Mouse (Mus musculus) megakaryocyte-erythroid progenitor cell, adult 5-6 weeks (primary cell): ENCODE measurements around the gene Atox1. TPM values are rescaled to one million over a fixed set of nuclear protein-coding genes. Genes with fewer than 3 reads are reported as not detected.
A peak's percentile ranks its signal among the peaks of the same experiment; 100 is the strongest.

Source experiments
- ATAC-seq: replicated peaks from 2 replicates; pipeline ENCODE4 v1.8.0; 2016; ENCODE audit warnings: mild to moderate bottlenecking, inconsistent platforms; ENCODE audit not compliant: severe bottlenecking, poor library complexity, low FRiP score, low TSS enrichment
- total RNA-seq, 2 experiments: library from RNA; stranded (forward) in 1 of 2; stranded (reverse) in 1 of 2; fragments of 200-1000, 215-1000 nt in 1 of 2; fragments of >200 nt in 1 of 2; fragmentation: Nextera tagmentation in 1 of 2; gene quantifications; 2 replicates each; pipeline ENCODE4 v1.2.3; 2014 to 2017

Atox1 gene
- total RNA-seq, 2 experiments from 2014 or later: 68.1 to 212 TPM

DNA sequence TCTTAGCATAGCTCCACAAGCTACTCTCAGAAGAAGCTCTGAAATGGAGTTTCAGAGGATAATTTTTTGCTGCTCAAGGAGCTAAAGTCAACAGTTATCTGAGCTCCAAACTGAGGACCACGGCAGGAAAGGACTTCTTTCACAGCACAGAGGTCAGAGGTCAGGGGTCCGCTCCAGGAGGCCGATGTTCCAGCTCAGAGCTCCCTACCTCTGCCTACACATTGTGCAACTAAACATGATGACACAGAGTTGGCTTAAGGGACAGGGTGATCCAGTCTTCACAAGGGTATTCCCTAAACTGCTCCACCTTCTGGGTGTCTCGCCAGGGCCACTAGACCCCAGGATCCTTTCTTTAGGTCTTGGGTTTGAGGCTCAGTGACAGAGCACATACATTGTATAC, 2.5 kb downstream of the Atox1 start:
- ATAC-seq: no peak

DNA sequence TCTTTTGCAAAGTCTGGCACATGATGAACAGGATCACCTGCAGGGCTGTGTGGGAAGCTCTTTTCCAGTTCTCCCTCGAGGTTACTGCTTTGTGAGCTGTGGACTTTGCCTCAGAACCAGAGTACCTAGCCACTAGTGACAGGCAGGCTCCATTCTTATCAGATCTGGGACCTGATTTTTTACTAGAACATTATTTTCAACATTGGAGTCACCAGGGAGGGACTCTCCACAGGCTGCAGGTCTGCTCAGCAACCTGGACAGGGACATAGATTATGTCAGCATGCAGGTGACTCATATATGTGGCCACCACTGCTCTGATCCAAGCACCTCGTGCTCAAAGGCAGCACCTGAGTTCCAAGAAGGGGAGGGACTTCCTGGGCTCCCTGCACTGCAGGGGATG, 5.9 kb downstream of the Atox1 start:
- ATAC-seq: no peak

DNA sequence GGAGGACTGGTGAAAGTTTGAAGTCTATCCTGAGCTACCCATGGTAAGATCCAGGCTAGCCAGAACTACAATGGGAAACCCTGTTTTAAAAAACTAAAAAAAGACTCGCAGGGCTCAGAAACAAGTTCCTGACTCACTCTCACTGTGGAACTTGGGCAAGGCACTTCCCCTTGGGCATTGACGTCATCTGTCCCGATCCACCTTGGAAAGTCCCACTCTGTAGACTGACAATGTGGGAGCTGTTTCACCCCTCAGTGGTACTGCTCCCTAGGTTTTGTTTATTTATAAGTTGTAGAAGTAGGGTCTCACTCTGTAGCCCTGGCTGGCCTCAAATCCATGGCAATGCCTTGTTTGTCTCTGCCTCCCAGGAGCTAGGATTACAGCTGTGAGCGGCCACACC, 7.4 kb downstream of the Atox1 start:
- no peak for ATAC-seq

DNA sequence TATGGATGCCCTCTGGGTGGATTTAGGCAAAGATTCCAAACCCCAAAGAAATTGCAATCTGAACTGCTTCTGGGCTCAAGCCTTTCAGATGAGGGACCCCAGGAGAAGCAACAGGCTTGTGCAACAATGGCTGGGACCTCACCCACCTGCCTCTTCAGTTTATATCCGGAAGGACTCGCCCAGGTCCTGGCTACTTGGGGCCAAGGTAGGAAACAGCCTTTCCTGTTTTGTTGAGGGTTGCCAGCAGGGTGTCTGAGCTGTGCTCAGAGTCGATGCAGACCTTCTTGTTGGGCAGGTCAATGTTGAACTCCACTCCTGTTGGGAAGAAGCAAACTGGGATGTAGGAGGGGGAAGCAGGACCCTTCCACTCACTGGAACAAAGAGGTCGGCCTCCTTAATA, 10.7 kb downstream of the Atox1 start:
- no peak for ATAC-seq

DNA sequence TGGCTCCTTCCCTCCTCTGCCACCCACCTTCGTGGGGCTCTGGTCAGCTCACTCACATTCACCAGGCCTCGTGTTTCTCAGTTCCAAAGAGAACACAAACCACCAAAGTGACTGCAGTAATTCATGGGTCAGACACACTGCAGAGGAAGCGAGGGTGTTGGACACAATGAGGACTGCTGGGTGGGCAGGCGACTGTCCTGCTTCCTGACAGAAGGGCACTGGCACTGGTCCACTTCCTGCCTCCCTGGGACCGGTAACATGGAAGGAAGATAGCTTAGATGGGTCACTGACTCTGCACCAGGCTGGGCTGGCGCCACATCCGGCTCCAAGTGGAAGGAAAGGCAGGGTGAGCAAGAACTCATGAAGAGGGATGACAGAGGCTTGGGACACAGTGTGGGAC, 11.5 kb downstream of the Atox1 start:
- no peak for ATAC-seq

DNA sequence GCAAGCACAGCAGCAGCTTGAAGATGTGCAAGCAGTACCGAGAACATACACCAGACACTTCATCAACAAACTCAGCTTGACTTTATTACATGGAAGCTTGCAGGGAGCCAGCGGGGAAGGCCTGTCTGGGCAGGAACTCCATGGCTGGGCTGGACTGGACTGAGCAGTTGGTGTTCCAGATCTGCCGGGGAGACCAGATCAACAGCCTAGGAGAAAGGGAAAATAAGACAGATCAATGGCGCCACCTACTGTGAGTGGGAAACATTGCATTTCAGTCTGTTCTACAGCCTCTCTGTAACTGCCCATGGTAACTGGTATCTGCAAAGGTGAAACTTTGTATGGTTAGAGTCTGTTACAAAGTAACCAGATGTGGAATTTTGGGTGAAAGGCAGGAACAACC, 14.5 kb downstream of the Atox1 start:
- peak; percentile 82 for ATAC-seq

DNA sequence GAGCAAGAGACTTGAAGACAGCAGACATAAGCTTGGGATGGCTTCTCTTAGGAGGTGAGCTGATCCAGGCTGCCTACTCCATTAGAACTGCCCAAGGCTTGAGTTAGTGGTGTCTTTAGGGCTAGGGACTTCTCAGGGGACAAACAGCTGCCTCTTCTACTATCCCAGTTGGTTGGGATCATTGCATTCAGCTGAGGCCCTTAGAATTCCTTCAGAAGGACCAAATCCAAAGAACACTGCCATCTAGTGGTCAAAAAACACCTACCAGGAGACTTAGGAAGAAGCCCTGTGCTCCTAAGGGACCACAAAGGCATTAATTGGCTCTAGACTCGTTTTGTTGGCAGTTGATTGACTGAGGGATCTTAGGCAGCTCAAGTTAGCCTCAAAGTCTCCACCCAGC, 16.3 kb downstream of the Atox1 start:
- 0 out of 2 replicates have a peak, but pooled peaks have one; percentile 52 for ATAC-seq

DNA sequence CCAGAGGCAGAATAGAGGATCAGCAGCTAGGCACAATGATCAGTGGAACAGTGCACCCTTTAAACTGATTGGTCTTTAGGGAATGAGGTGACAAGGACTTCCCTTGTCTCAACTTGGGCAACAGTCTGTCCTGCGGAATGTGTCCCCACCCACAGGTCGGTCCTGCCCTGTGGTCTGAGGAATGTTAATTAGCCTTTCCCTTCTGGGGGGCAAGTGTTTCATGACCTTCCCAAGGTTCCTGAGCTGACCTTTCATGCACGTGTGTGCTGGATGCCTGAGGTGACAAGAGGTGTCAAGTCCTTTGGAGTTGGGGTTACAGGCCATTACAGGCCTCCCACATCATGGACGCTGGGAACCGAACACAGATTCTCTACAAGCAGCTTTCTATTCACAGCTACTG, 21.3 kb downstream of the Atox1 start:
- ATAC-seq: no peak

DNA sequence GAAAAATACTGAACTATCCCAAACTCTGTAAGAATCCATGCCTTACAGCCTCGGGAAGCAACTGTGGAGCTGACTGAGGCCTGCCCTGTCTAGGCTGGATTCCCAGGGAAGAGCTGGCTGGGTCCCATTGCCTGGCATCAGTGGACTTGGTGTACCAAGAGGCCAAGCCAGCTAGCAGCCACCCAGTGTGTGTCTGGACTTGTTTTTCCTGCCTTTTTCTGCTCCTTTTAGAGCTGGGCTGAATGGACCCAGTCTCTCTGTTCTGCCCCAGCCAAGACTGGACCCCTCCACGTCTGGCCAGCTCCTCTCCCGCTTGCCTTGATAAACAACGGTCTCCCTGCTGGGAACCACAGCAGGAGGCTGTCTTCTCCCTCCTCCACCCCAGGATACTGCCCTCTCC, 23.0 kb downstream of the Atox1 start:
- ATAC-seq: no peak

DNA sequence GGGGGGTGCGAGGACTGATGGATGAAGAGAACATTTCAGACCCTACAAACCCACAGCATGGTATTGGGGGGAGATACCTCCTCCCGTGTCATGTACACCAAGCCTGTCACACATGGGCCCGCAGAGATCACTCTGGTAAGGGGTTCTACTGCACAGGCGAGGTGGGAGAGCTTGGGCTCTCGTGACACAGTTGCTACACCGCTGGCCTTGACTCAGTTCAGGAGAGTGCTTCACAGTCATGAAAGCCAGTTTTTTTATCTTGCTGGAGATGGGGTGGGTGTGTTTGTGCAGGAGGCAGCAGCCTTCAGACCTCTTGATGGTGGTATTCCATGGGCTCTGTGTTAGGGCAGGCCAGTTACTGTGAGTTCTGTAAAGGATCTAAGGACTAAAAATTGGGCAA, 24.9 kb downstream of the Atox1 start:
- ATAC-seq: no peak

DNA sequence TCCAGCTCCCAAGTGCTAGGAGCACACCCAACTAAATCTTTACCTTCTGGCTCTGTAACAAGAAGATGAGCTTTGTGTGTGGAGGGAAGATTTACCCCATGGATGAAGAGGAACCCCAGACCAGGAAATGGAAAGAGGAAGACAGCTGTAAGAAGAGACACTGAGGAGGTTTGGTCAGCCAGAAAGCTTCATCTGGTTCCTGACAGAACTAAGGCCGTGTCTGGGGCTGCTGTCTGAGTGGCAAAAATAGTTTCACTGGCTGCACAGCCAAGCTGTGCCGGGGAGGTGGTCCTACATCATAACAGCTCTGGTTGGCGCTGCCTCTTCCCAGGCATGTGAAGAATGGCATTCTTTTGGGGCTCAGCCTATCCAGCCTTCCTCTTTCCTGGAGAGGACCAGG, 28.1 kb downstream of the Atox1 start:
- ATAC-seq: no peak

DNA sequence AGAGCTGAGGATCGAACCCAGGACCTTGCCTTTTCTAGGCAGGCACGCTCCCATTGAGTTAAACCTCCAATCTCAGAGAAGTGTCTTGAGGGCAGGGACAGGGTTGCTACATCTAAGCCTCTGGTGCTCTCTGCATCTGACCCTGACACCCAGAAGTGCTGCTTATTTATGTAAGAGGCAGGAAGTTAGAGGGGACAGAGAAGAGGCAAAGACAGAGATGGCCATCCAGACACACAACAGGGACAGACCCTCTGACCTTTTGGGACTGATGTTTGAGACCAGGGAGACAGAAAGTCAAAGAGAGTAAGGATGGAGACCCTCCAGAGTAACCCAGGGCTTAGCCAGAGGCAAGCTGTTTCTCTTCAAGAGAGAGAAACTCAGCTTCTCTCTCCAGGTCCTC, 31.1 kb downstream of the Atox1 start:
- ATAC-seq: no peak

DNA sequence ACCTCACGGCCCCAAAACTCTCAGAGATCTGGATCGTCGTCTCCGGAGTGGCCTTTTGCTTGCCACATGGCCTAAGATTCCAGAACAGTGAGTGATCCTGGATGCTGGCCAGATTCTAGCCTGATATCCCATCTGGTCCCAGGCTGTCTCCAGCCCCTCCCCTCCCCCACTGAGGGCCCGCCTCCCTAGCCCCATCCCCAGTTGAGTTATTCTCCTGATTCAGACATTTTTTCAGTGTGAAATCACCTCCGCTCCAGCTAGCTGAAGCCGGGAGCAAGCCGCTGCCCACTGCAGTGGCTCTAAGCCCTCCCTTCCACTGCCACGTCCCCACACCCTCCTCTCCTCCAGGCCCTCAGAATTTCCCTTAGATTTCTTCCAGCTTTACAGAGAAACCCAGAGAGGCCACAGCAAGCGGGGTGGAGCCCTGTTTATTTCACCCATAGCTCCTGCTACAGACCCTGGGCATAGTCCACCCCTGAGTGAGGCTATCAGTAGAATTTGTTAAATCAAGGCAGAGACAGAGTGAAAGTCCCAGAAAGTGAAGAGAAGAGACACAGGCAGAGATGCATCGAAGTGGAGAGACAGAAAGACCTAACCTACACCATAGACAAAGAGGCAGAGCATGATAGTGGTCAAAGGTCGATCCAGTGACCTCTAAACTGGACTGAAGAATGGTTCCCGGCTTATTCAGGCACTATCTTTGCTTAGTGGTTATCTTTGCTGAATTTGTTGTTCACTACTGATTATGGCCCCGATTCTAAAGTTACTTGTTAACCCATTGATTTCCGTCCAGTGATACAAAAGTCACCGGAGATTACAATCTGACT, 32.6 kb downstream of the Atox1 start:
- no peak for ATAC-seq

DNA sequence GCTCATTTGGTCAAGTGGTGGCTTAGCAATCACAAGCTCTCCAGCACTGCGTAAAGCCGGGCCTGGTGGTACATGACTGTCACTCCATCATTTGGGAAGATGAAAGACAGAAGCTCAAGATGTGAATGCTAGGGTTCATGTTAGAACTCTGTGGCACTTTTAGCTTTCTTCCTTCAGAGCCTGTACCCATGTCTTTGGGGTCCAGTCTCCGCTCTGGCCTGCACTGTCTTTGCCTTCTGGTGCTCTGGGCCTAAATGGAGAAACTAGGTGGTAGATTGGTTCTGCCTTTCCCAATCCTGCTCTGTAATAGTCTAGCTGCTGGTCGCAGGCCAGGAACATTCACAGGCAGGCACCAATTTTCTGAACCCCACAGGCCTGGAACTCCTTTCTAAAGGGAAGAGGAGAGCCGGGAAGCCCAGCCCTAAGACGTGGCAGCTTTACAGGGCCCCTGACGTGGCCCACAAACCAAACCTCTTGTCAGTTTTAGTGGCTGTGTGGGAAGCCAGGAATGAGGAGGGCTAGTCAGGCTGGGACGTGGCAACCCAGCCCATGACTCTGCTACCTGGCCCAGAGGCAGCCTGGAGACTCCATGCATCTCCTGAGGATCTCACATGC, 36.2 kb downstream of the Atox1 start:
- ATAC-seq: no peak

DNA sequence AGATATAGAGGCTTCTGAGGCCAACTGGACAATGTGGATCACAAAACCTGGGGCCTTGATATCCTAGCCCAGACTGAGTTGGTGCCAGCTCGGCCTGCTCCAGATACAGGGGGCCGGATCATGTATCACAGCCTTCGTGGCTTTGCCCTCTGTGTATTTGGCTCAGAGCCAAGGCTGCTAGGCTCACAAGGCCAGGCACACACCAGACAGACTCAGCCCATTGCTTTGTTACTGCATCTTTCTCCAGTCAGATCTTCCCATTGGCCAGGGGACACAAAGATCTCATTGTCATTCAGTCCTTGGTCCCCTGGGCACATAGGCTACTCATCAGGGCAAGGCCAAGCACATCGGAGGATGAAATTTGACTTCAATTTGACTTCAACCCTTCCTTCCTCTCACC, 37.3 kb downstream of the Atox1 start:
- 0 out of 2 replicates have a peak, but pooled peaks have one; percentile 47 for ATAC-seq

DNA sequence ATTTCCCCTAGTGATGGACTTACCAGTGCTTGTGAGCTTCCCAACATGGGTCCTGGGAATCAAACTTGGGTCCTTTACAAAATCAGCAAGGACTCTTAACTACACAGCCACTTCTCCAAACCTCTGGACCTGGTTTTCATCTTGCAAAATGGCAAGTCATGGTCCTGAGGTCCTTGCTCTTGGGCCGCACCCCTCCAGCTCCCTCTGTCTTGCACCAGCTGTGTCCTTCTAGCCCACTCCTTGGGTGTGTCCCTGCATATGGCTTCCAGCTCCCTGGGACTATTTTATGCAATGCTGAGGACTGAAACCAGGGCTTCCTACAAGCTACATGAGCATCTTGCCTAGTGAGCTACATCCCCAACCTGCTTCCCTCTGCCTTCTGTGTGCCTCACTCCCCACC, 38.1 kb downstream of the Atox1 start, which contains the start of gene Sparc:
Gene Sparc, minus strand, starts transcription at position 206 of the 400 bp plus-strand sequence.
- no peak for ATAC-seq

DNA sequence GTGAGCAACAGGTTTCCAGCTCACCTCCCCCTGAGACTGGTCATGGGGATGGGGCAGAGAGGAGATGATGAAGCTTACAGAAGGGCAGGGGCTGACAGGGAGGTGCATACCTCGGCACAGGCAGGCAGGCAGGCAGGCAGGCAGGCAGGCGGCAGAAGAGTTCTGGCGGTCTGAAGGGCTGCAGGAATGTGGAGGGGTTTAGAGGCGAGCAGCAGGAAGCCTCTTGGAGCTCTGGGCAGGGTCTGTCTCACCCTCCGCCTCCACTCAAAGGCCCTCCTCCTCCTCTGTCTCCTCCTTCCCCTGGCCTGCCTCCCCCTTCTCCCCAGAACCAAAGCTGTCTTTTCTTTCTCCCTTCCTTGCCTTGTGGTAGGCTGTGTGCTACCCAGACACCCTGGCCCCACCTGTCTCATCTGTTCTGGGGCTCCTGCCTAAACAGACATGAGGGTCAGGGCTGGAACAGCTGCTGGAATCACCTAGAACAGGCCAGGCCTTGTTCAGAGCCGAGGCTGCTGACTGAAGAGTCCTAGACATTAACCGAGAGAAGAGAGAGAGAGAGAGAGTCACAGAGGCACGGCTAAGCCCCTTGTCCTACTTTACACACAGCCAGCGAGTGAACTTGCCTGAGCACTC, 41.2 kb downstream of the Atox1 start:
- no peak for ATAC-seq

DNA sequence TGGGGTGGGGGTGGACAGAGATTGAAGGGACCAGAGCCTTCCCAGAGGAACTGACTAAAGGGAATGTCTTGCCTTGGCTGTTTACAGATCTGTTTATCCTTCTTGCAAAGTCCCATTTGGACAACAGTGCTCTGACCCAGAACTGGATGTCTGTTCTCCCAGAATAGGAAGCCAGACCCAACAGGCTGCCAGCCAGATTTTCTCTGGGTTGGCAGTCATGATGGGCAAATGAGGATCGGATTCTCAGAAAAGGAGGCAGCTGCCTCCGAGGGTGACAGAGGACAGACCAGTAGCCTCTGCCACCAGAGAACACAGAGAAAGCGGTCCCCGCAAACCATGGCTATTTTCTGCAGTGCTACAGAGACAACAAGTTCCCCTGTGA, 41.8 kb downstream of the Atox1 start:
- ATAC-seq: no peak

DNA sequence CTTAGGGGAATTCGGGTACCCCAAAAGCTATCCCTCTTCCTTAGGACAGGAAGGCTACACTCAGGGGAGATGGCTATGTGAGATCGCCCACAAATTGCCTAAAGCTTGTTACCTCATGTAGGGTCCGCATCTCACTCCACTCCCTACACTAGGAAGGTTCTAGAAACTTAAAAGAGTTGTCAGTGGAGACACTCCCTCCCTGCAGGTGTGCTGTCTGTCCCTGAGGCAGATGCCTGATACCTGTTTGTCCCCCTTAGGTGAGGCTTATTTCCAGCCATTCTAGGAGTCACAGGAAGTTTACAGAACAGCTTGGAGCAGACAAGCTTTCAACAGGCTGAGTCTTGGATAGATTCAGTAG, 42.4 kb downstream of the Atox1 start:
- ATAC-seq: no peak

DNA sequence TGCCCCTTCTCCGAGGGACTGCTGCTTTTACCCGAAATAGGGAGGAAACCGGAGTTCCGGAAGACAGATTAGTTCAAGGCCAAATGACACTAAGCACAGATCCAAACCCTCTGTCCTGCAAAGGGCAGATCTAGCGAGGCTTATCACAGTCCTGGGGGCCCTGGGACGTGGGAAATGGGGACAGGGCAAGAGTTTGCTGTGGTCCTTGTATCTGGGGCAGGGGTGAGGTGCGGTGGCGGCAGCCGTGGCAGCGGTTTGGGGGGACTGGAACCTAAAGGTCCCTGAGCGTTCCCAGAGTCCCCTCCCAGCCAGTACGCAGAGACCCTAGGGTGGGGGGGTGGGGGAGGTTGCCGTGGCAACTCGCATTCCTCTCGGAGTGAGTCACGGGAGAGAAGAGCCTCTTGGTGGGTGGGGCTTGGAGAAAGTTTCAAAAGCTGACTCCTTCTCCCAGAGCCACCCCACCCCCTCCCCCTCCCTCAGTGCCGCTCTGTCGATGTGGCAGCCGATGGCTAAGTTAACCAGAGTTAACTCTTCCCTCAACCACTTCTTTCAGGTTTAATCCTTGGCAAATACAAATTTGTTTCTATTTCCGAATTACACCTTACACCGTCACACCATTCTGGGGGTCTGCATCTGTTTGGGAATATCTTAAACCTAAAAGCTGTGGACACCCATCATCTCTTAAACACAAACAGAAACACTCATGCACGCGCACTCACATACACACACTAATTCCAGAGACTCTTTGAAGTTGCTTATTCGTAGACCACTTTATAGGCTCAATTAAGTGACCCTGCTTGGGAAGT, 42.9 kb downstream of the Atox1 start:
- no peak for ATAC-seq
